Mouse (Mus musculus) intestine, embryonic 15.5 days (tissue): ENCODE measurements at regions not wholly inside any gene's neighbourhood (a gene's known extent, or its start where the extent isn't known, plus 50 kb on each side); places are given as distances from the start of the nearest gene placed in this dataset.
"Not testable (repeated sequence)": the region's sequence is repeated elsewhere in the genome, so short reads cannot be mapped to it uniquely, and the experiment has no call there.

Experiments
- ATAC-seq: fragments of 200-750 bp; cut with Nextera tagmentation; 2 replicates; pipeline ENCODE4 v1.8.0; 2017; ENCODE audit warnings: moderate TSS enrichment, moderate library complexity
- H3K27ac ChIP-seq: fragments of 300-500 bp; sonication (generic); 2 replicates; pipeline ENCODE4 v1.5.1; 2015; ENCODE audit warnings: mild to moderate bottlenecking, inconsistent platforms
- H3K27me3 ChIP-seq: fragments of 300-500 bp; sonication (generic); replicated peaks from 2 replicates; pipeline ENCODE4 v1.6.1; 2015; ENCODE audit warnings: inconsistent platforms
- H3K36me3 ChIP-seq: fragments of 300-500 bp; sonication (generic); 2 replicates; pipeline ENCODE4 v1.6.1; 2015; ENCODE audit warnings: inconsistent platforms
- H3K4me1 ChIP-seq: fragments of 300-500 bp; sonication (generic); replicated peaks from 2 replicates; pipeline ENCODE4 v1.6.1; 2015; ENCODE audit warnings: inconsistent platforms
- H3K4me2 ChIP-seq: fragments of 300-500 bp; sonication (generic); replicated peaks from 2 replicates; pipeline ENCODE4 v1.6.1; 2015; ENCODE audit warnings: mild to moderate bottlenecking, inconsistent platforms
- H3K4me3 ChIP-seq: fragments of 300-500 bp; sonication (generic); replicated peaks from 2 replicates; pipeline ENCODE4 v1.5.1; 2015; ENCODE audit warnings: inconsistent platforms
- H3K9ac ChIP-seq: fragments of 300-500 bp; sonication (generic); 2 replicates; pipeline ENCODE4 v1.6.1; 2015; ENCODE audit warnings: inconsistent platforms
- H3K9me3 ChIP-seq: fragments of 300-500 bp; sonication (generic); 2 replicates; pipeline ENCODE4 v1.6.1; 2016; ENCODE audit warnings: inconsistent platforms
- WGBS: fragments of 180-500 bp; shearing (Covaris S2); methylation state at CpG from one replicate; pipeline ENCODE4 v1.1.7; 2015; 5-methylcytosine and 5-hydroxymethylcytosine counted together

DNA sequence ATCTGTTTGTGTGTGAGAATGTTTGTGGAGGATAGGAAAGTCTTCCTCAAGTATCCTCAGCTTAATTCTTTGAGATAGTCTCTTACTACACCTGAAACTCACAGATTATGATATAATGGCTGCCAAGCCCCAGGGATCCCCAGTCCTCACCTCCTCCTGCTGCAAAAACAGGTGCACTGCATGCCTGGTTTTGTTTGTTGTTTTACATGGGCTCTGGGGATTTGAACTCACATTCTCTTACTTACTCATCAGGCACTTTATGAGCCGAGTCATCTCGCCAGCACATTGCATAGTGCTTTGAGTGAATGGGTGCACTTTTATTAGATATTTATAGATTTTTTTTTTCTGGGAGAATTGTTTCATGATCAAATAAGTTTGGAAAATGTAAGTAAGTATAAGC is 56.3 kb downstream of the Mterf1b start:
- no peak overlapping the region for H3K27ac ChIP-seq
- ATAC-seq, result no peak
- no peaks in the 10 kb centered on the region for H3K36me3 ChIP-seq
- H3K9ac ChIP-seq, result no peak overlapping the region
- H3K4me3 ChIP-seq, result no peak overlapping the region
- no peaks in the 10 kb centered on the region for H3K4me1 ChIP-seq
- WGBS, result 85% methylated on average over 2 of the region's 2 CpGs
- H3K4me2 ChIP-seq, result no peak overlapping the region
- H3K27me3 ChIP-seq, result no peaks in the 10 kb centered on the region
- H3K9me3 ChIP-seq, result no peaks in the 10 kb centered on the region

DNA sequence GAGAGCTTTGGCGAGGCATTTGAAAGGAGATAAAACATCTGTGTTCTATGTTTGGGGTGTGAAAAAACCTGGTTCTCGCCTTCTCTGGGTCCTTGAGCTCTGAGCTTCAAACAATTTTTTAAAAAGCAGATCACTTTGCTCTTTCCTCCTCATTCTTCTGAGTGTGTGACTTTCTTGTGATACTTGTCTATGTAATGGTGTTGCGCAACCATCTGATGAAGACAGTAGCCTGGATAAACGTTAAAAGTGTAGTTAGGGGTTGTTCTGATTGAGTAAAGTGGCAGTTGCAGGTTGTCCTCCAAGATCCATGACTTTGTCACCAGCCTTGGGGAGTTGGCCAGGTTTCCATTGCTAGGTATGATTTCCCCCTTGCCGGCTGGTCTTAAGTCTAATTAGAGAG is 62.1 kb downstream of the Mterf1b start:
- not testable (repeated sequence) for ATAC-seq, H3K36me3 ChIP-seq, H3K27ac ChIP-seq, H3K4me2 ChIP-seq, H3K9ac ChIP-seq, H3K4me1 ChIP-seq, H3K4me3 ChIP-seq, H3K27me3 ChIP-seq, H3K9me3 ChIP-seq
- WGBS, result 80% methylated on average over 5 of the region's 5 CpGs

DNA sequence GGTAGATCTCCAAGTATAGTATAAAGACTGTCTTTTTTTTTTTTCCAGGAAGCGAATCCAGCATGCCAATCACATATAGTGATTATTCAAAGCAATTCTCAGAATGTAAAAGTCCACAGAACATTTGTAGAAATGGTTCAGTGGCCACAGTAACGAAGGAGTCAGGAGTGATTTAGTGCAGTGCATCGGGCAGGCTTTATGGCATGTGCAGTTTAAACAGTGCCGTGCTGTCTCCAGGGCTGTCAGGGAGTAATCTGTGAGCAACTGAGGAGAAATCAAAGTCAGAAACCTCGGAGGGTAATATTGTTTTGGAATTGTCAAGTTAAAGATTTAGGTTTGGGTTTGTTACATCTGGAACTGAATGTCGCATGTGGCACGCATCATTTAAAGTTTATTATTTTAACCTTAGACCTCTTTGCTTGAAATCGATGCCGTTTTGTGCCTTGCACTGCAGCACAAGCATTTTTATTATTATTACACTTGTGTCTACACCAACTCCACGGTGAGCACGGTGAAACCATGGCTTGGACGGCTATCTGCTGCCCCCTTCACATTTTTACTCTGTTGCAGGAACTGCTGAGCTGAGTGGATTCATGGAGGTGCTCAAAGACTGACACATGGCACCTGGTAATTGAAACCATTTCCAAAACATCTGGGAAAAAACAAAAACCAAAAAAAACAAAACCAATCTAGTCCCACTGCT is 65.0 kb downstream of the Mterf1b start:
- Histone ChIP-seq H3K9ac (no peak overlapping the region), H3K9me3 (no peaks in the 10 kb centered on the region), H3K36me3 (no peaks in the 10 kb centered on the region), H3K4me3 (no peak overlapping the region), H3K4me2 (no peak overlapping the region; the same call in 1 of the 2 replicates), H3K27ac (no peak overlapping the region), H3K4me1 (no peaks in the 10 kb centered on the region), H3K27me3 (no peaks in the 10 kb centered on the region)
- whole genome bisulfite sequencing, result 14% methylated on average over 12 of the region's 12 CpGs
- ATAC-seq, result no peak

DNA sequence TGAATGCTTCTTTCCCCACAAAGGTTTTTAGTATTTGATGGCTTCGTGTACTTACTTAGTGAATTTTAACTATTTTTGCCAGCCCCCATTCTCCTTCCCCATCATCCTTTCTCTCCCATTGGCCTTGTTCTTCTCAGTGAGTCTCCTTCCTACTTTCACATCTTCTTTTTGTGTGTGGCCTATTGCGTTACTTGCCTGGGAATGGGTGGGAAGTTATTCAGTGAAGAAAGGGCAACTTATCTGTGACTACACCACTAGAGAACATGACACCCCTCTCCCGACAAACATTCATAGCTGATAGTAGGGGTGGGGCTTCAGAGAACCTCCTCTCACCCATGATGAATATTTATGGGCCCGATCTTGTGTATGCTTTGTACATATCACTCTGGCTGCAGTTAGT is 67.1 kb downstream of the Mterf1b start:
- WGBS, result 82% methylated on average over 4 of the region's 4 CpGs

DNA sequence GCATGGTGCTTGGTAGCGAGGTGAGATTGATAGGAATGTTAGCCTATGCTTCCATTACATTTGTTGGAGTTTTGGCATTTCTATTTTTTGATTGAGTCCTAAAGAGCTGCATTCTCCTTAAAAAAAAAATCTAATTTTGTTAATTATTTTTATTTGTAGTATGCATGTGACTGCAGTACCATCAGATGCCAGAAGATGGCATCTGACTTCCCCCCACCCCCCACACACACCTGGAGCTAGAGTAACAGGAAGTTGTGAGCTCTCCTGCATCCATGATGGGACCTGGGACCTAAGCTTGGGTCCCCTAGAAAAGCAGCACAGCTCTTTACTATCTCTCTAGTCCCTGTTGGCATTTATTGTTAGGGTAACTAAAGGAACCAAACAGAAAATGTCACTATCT is 70.5 kb downstream of the Mterf1b start:
- Histone ChIP-seq H3K9ac (no peak overlapping the region), H3K4me2 (no peak overlapping the region), H3K9me3 (no peaks in the 10 kb centered on the region), H3K27ac (no peak overlapping the region), H3K4me3 (no peak overlapping the region), H3K36me3 (no peaks in the 10 kb centered on the region), H3K4me1 (no peaks in the 10 kb centered on the region), H3K27me3 (no peaks in the 10 kb centered on the region)
- 94% methylated on average over 1 of the region's 1 CpGs for WGBS
- ATAC-seq, result no peak

More for the DNA sequence above, 67.1 kb downstream of the Mterf1b start:
- Histone ChIP-seq H3K4me1 (no peaks in the 10 kb centered on the region), H3K27me3 (no peaks in the 10 kb centered on the region), H3K4me2 (no peak overlapping the region), H3K9me3 (no peaks in the 10 kb centered on the region), H3K4me3 (no peak overlapping the region), H3K9ac (no peak overlapping the region), H3K27ac (no peak overlapping the region), H3K36me3 (no peaks in the 10 kb centered on the region)
- ATAC-seq, result no peak

DNA sequence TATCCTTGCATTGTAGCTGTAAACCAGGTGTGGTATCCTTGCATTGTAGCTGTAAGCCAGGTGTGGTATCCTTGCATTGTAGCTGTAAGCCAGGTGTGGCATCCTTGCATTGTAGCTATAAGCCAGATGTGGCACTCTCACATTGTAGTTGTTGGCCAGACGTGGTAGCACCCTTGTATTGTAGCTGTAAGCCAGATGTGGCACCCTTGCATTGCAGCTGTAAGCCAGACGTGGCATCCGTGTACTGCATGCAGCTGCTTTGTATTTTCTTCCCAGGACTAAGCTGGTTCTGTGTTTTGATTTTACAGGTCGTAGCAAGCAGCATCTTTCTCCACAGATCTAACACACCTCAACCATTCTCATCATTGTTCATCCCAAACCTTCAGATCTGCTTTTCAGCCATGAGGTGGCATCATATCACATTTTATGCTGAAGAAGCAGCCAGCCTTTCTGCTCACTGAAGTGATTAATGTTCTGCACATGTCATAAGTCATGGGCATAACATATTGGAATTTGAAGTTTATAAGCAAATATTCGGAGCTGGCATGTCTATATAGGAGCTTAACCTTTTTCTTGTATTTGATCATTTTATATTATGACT is 71.5 kb downstream of the Mterf1b start:
- ATAC-seq, result no peak
- Histone ChIP-seq H3K9me3 (no peaks in the 10 kb centered on the region), H3K4me1 (no peaks in the 10 kb centered on the region), H3K36me3 (no peaks in the 10 kb centered on the region), H3K9ac (no peak overlapping the region), H3K4me3 (no peak overlapping the region), H3K4me2 (no peak overlapping the region), H3K27ac (no peak overlapping the region), H3K27me3 (no peaks in the 10 kb centered on the region)
- 58% methylated on average over 5 of the region's 5 CpGs for WGBS

DNA sequence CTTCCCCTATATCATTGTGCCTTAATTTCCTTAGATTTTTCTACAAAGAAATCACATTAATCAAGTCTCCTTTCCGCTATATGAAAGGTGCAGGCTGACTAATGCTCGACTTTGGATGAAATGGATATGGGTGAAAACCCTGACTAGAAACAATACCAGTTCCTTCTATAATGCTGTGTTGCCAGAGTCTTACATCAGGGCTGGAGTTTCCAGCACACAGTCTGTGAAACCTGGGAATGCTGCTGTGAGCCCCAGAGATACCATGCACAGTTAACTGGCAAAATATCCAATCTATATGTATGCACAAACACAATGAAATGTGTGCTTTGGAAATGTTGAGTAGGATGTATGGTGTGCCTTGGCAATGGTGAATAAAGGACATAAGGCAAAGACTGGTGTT is 75.5 kb downstream of the Mterf1b start:
- Histone ChIP-seq H3K27me3 (no peaks in the 10 kb centered on the region), H3K27ac (no peak overlapping the region), H3K9ac (no peak overlapping the region), H3K4me2 (no peak overlapping the region), H3K4me3 (no peak overlapping the region), H3K36me3 (no peaks in the 10 kb centered on the region), H3K4me1 (no peaks in the 10 kb centered on the region), H3K9me3 (no peaks in the 10 kb centered on the region)
- 92% methylated on average over 2 of the region's 2 CpGs for WGBS
- ATAC-seq, result no peak

DNA sequence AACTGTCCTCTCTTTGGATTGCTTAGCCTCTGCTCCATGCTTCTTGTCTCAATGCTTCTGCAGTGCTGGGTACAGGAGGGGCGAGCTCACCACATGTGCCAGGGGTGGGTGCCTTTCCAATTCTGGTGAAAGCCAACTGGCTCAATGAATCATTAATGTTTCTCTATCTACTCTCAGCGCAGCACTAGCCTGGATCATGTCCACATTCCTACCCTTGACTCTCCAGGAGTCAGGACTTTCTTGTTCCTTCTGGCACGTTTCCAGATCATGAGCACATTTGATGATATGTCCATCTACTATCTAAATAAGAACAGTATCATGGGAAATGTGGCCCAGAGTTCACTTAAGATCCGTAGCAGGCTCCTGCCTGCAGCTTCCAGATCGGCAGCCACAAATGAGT is 80.8 kb downstream of the Mterf1b start:
- no peak overlapping the region for H3K4me2 ChIP-seq
- H3K9ac ChIP-seq, result no peak overlapping the region
- no peaks in the 10 kb centered on the region for H3K27me3 ChIP-seq
- 49% methylated on average over 5 of the region's 5 CpGs for WGBS
- H3K9me3 ChIP-seq, result no peaks in the 10 kb centered on the region
- no peak overlapping the region for H3K27ac ChIP-seq
- no peak overlapping the region for H3K4me3 ChIP-seq
- no peak for ATAC-seq
- H3K4me1 ChIP-seq, result 0 out of 2 replicates have a peak, but pooled peaks cover 6% of the 10 kb centered on the region
- no peaks in the 10 kb centered on the region for H3K36me3 ChIP-seq

DNA sequence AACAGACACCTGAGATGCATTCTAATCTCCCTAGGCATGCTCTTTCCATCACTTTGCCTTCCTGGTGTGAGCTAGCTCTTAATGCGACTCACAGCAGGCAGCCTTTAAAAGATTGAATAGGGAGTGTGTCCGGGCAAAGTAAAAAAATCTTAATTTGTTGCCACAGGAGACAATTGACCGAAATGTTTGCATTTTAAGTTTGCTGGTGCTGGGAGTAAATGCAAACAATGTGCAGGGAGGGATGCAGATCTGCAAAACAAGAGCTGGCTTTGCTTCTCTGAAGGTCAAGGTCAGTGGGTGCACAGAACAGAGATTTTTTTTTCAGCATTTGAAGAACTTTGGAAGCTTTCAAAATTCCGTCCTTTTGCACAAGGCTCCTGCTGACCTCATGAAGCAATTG is 111.4 kb downstream of the Mterf1b start:
- no peaks in the 10 kb centered on the region for H3K9me3 ChIP-seq
- no peak for ATAC-seq
- WGBS, result 34% methylated on average over 4 of the region's 4 CpGs
- H3K4me2 ChIP-seq, result no peak overlapping the region
- H3K27me3 ChIP-seq, result no peaks in the 10 kb centered on the region
- H3K36me3 ChIP-seq, result no peaks in the 10 kb centered on the region
- no peak overlapping the region for H3K4me3 ChIP-seq
- H3K27ac ChIP-seq, result no peak overlapping the region
- no peak overlapping the region for H3K9ac ChIP-seq
- no peaks in the 10 kb centered on the region for H3K4me1 ChIP-seq

DNA sequence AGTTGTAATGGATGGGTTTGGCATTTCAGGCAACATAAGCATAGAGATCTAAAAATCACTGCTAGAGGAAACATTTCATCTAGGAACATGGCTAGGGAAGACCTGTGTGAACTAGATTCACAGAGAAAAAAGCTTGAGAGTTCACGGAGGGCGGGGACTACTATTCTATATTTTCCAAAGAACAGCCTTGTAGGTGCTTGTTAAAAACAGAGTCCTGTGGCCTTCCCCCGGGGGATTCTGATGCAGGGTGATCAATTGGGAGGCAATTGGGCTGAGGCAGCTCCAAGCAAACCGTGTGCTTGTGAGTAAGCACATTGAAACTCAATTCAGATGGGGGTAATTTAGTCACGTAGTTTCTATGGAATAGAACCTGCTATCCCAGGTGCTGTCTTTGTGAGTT is 112.0 kb downstream of the Mterf1b start:
- whole genome bisulfite sequencing, result 69% methylated on average over 5 of the region's 5 CpGs
- no peak for ATAC-seq
- H3K27ac ChIP-seq, result no peak overlapping the region
- no peaks in the 10 kb centered on the region for H3K4me1 ChIP-seq
- H3K4me3 ChIP-seq, result no peak overlapping the region
- H3K4me2 ChIP-seq, result no peak overlapping the region
- H3K27me3 ChIP-seq, result no peaks in the 10 kb centered on the region
- H3K9me3 ChIP-seq, result no peaks in the 10 kb centered on the region
- H3K9ac ChIP-seq, result no peak overlapping the region
- no peaks in the 10 kb centered on the region for H3K36me3 ChIP-seq

DNA sequence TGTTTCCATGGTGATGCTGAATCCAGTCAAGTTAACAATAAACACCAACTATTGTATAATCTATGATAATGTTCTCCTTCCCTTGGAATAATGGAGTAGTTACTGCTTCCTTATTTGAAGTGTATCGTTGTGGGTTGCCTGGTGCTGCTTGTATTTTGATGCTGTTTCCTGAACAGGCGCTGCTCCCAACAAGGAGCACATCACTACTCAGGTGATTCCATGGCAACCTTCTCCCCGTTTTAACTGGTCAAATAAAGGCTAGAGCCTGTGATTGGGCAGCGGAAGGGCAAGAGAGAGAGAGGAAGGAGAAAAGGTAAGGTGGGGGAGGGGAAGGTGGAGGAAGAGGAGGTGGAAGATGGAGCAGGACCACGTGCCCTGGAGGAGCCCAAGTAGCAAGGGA is 116.3 kb downstream of the Mterf1b start:
- H3K9me3 ChIP-seq, result no peaks in the 10 kb centered on the region
- no peak for ATAC-seq
- H3K4me2 ChIP-seq, result no peak overlapping the region
- 82% methylated on average over 5 of the region's 5 CpGs for WGBS
- no peak overlapping the region for H3K4me3 ChIP-seq
- no peak overlapping the region for H3K27ac ChIP-seq
- H3K27me3 ChIP-seq, result no peaks in the 10 kb centered on the region
- no peak overlapping the region for H3K9ac ChIP-seq
- no peaks in the 10 kb centered on the region for H3K4me1 ChIP-seq
- no peaks in the 10 kb centered on the region for H3K36me3 ChIP-seq

DNA sequence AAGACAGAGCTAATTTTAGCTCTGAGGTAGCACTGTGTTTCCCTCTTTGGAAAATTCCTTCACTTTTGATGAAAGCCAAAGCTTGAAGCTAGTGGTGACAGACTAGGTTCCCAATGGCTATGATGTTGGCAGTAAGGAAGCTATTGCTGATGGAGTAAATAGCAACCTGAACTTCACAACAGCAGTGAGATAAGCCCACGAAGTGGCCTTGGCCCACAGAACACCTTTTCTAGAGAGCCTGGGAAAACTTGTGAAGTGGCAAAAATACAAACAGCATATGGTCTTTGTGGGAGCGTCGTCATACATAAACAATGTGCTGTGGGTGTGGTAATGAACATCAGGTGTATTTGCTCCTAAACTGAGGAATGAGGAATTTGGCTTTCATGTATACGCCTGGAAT is 119.0 kb downstream of the Mterf1b start:
- no peaks in the 10 kb centered on the region for H3K9me3 ChIP-seq
- no peaks in the 10 kb centered on the region for H3K36me3 ChIP-seq
- WGBS, result 63% methylated on average over 4 of the region's 4 CpGs
- no peak overlapping the region for H3K27ac ChIP-seq
- no peak overlapping the region for H3K4me2 ChIP-seq
- no peak for ATAC-seq
- no peak overlapping the region for H3K9ac ChIP-seq
- no peaks in the 10 kb centered on the region for H3K4me1 ChIP-seq
- no peak overlapping the region for H3K4me3 ChIP-seq
- H3K27me3 ChIP-seq, result no peaks in the 10 kb centered on the region

DNA sequence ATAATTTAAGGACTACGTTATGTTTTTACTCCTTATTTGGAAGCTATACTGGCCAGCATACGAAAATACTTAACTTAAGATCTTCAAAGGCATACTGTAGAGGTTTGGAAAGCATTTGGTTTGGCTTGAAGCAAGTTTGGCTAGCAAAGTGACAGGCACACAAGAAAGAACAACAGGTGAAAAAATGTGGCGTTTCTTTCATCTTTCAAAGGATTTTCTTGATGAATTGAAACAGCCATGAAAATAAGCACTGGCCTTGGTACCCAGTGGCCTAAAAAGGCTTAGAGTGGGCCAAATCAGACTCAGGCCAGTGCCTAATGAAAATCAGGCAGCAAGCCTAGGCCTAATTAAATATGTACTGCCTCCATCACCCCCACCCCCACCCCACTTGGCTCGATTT is 119.4 kb downstream of the Mterf1b start:
- H3K4me2 ChIP-seq, result no peak overlapping the region
- H3K27me3 ChIP-seq, result no peaks in the 10 kb centered on the region
- no peaks in the 10 kb centered on the region for H3K9me3 ChIP-seq
- ATAC-seq, result no peak
- H3K4me1 ChIP-seq, result 0 out of 2 replicates have a peak, but pooled peaks cover 2% of the 10 kb centered on the region
- H3K4me3 ChIP-seq, result no peak overlapping the region
- H3K27ac ChIP-seq, result no peak overlapping the region
- no peak overlapping the region for H3K9ac ChIP-seq
- H3K36me3 ChIP-seq, result no peaks in the 10 kb centered on the region
- WGBS, result 55% methylated on average over 4 of the region's 4 CpGs
